Mouse (Mus musculus): ENCODE measurements at regions not wholly inside any gene's neighbourhood (a gene's known extent, or its start where the extent isn't known, plus 50 kb on each side); places are given as distances from the start of the nearest gene placed in this dataset.
A peak's percentile ranks its signal among the peaks of the same experiment; 100 is the strongest.

GRCm38 (mm10) chr7:90048401-90049307 is 67.9 kb upstream of the Eed start:
- TF ChIP-seq GATA4 (IDR thresholded peaks at IDR 0.05; ENCODE audit: insufficient replicate concordance, low read length): no peak

- no peak for TF ChIP-seq GATA4 (IDR thresholded peaks at IDR 0.05; ENCODE audit: insufficient replicate concordance, low read length)
Observed at GRCm38 (mm10) chr7:90049831-90050237, 69.1 kb upstream of the Eed start.

- peak; percentile 31; the same call in 1 of the 2 replicates for TF ChIP-seq GATA4 (IDR thresholded peaks at IDR 0.05; ENCODE audit: insufficient replicate concordance, low read length)
Observed at GRCm38 (mm10) chr7:90054795-90055511, 74.2 kb upstream of the Eed start.

- no peak for TF ChIP-seq GATA4 (IDR thresholded peaks at IDR 0.05; ENCODE audit: insufficient replicate concordance, low read length)
Observed at GRCm38 (mm10) chr7:90057947-90058346, 72.1 kb upstream of the Picalm start.

- TF ChIP-seq GATA4 (IDR thresholded peaks at IDR 0.05; ENCODE audit: insufficient replicate concordance, low read length): no peak
Observed at GRCm38 (mm10) chr7:90058636-90059035, 71.4 kb upstream of the Picalm start.

GRCm38 (mm10) chr7:90059249-90059628 is 70.8 kb upstream of the Picalm start:
- no peak for TF ChIP-seq GATA4 (IDR thresholded peaks at IDR 0.05; ENCODE audit: insufficient replicate concordance, low read length)

GRCm38 (mm10) chr7:90059629-90060301 is 70.2 kb upstream of the Picalm start:
- TF ChIP-seq GATA4 (IDR thresholded peaks at IDR 0.05; ENCODE audit: insufficient replicate concordance, low read length): no peak

- no peak for TF ChIP-seq GATA4 (IDR thresholded peaks at IDR 0.05; ENCODE audit: insufficient replicate concordance, low read length)
Observed at GRCm38 (mm10) chr7:90060343-90061175, 69.5 kb upstream of the Picalm start.

GRCm38 (mm10) chr7:90061701-90062100 is 68.3 kb upstream of the Picalm start:
- no peak for TF ChIP-seq GATA4 (IDR thresholded peaks at IDR 0.05; ENCODE audit: insufficient replicate concordance, low read length)

- no peak for TF ChIP-seq GATA4 (IDR thresholded peaks at IDR 0.05; ENCODE audit: insufficient replicate concordance, low read length)
Observed at GRCm38 (mm10) chr7:90062874-90063273, 67.1 kb upstream of the Picalm start.

- no peak for TF ChIP-seq GATA4 (IDR thresholded peaks at IDR 0.05; ENCODE audit: insufficient replicate concordance, low read length)
Observed at GRCm38 (mm10) chr7:90064198-90064597, 65.8 kb upstream of the Picalm start.

GRCm38 (mm10) chr7:90065269-90065955 is 64.6 kb upstream of the Picalm start:
- no peak for TF ChIP-seq GATA4 (IDR thresholded peaks at IDR 0.05; ENCODE audit: insufficient replicate concordance, low read length)

- TF ChIP-seq GATA4 (IDR thresholded peaks at IDR 0.05; ENCODE audit: insufficient replicate concordance, low read length): no peak
Observed at GRCm38 (mm10) chr7:90066275-90066674, 63.7 kb upstream of the Picalm start.
